Mouse (Mus musculus) lung, adult 2 months (tissue): Measurements from ENCODE around the gene Musk.

Experiments
- CTCF ChIP-seq: fragments of 200-500 bp; IDR thresholded peaks from 2 replicates; pipeline ENCODE4 v1.5.1; 2011; ENCODE audit warnings: mild to moderate bottlenecking, low read length, control low read depth; ENCODE audit not compliant: insufficient read depth
- POLR2A ChIP-seq: fragments of 200-500 bp; IDR thresholded peaks from 2 replicates; pipeline ENCODE4 v1.6.1; 2011; ENCODE audit warnings: low read depth, mild to moderate bottlenecking, control low read depth, low read length, borderline replicate concordance; ENCODE audit errors: extremely low read depth

DNA sequence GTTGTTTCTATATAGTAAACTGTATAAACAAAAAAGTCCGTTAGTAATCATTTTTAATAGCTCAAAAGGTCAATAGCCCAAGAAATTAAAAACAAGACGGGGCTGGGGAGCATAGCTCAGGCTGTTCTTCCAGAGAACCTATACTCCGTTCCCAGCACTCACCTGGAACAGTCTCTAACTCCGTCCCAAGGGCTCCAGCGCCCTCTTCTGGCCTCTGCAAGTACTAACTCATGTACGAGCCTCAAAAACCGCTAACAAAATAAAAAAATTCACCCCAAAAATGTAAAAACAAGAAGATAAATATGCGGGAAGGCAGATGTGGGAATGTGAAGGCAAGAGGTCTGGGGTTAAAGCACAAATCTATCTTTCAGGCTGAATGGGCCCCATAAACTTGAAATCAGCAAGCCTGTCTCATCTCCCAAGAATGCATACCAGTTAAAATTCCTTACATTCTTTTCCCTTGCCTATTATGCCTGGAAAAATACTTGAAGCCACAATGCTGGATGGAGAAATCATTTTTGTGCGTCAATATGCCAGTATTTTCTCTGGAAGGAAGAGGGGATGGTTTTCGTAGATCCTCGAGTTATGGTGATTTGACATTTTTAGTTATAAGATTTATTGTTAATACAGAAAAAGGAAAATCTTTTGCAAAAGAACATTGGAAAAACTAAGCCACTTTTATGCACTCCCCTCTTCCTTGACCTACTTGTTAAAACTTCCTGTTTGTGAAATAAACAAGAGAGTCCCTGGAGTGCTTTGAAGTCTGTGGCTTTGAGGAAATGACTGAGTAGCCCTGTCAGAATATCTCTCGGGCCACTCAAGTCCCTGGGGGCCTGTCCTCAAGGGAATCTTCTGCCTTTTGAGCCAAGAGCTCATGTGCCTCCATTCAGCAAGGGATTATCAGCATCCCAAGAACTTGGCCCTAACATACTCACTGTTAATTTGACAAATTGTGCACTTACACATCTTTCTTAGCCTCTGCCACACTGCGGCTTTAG lies 127.7 kb downstream of the Musk start:
- TF ChIP-seq POLR2A (no peak), CTCF (no peak)
